Mouse (Mus musculus) lung, adult 2 months (tissue): Measurements from ENCODE around the gene Dapp1. TPM values are rescaled to one million over a fixed set of nuclear protein-coding genes. Genes with fewer than 3 reads are reported as not detected.
A peak's percentile ranks its signal among the peaks of the same experiment; 100 is the strongest.

Source experiments
- DNase-seq: peaks from one replicate; pipeline ENCODE4 v3.0.0; 2022
- H3K4me1 ChIP-seq: fragments of 200-500 bp; 2 replicates; pipeline ENCODE4 v1.6.1; 2011; ENCODE audit warnings: low read length; ENCODE audit not compliant: control insufficient read depth, insufficient read depth
- H3K4me3 ChIP-seq: fragments of 200-500 bp; replicated peaks from 2 replicates; pipeline ENCODE3; 2011; ENCODE audit warnings: low read depth, mild to moderate bottlenecking, control low read depth, low read length; ENCODE audit errors: extremely low read depth
- CTCF ChIP-seq: fragments of 200-500 bp; IDR thresholded peaks from 2 replicates; pipeline ENCODE4 v1.5.1; 2011; ENCODE audit warnings: mild to moderate bottlenecking, low read length, control low read depth; ENCODE audit not compliant: insufficient read depth
- POLR2A ChIP-seq: fragments of 200-500 bp; IDR thresholded peaks from 2 replicates; pipeline ENCODE4 v1.6.1; 2011; ENCODE audit warnings: low read depth, mild to moderate bottlenecking, control low read depth, low read length, borderline replicate concordance; ENCODE audit errors: extremely low read depth
- WGBS: fragments of 180-500 bp; shearing (Covaris S2); methylation state at CpG from one replicate; pipeline ENCODE4 v1.1.7; 2018; 5-methylcytosine and 5-hydroxymethylcytosine counted together
- polyA plus RNA-seq: library from polyadenylated mRNA; depleted of rRNA; stranded (reverse); fragments of >200 nt; gene quantifications from 2 replicates; pipeline ENCODE4 v1.2.3, GENCODE M21; 2012

Dapp1 gene
- polyA plus RNA-seq, 1 experiment = 7.1 TPM

- no peak overlapping the region for H3K4me3 ChIP-seq
- WGBS = 80% methylated on average over 10 of the region's 10 CpGs
- no peak for DNase-seq
- TF ChIP-seq POLR2A (no peak), CTCF (no peak)
- H3K4me1 ChIP-seq = peaks cover 4% of the 10 kb centered on the region; the same call in 1 of the 2 replicates
These were observed 31.0 kb downstream of the Dapp1 start for GRCm38 (mm10) chr3:137950191-137950885.

GRCm38 (mm10) chr3:137947525-137947924 is 33.8 kb downstream of the Dapp1 start:
- TF ChIP-seq CTCF = no peak
- no peak for TF ChIP-seq POLR2A
- no peak overlapping the region for H3K4me3 ChIP-seq
- DNase-seq = no peak
- WGBS = 69% methylated on average over 4 of the region's 4 CpGs
- no peaks in the 10 kb centered on the region for H3K4me1 ChIP-seq

GRCm38 (mm10) chr3:137946827-137947226 is 34.5 kb downstream of the Dapp1 start:
- no peaks in the 10 kb centered on the region for H3K4me1 ChIP-seq
- 82% methylated on average over 3 of the region's 3 CpGs for WGBS
- DNase-seq = no peak
- TF ChIP-seq CTCF (no peak), POLR2A (no peak)
- no peak overlapping the region for H3K4me3 ChIP-seq

GRCm38 (mm10) chr3:137943737-137944154 is 37.6 kb downstream of the Dapp1 start:
- Histone ChIP-seq H3K4me3 (no peak overlapping the region), H3K4me1 (peaks cover 6% of the 10 kb centered on the region; the same call in 1 of the 2 replicates)
- no peak for TF ChIP-seq POLR2A
- TF ChIP-seq CTCF = no peak
- WGBS = 86% methylated on average over 6 of the region's 6 CpGs
- no peak for DNase-seq

- no peak overlapping the region for H3K4me3 ChIP-seq
- H3K4me1 ChIP-seq = peaks cover 6% of the 10 kb centered on the region; the same call in 1 of the 2 replicates
- DNase-seq = no peak
- TF ChIP-seq POLR2A (no peak), CTCF (no peak)
- WGBS = 82% methylated on average over 12 of the region's 12 CpGs
These were observed 39.2 kb downstream of the Dapp1 start for GRCm38 (mm10) chr3:137942098-137942622.

GRCm38 (mm10) chr3:137941555-137941954 is 39.8 kb downstream of the Dapp1 start:
- TF ChIP-seq CTCF (no peak), POLR2A (no peak)
- Histone ChIP-seq H3K4me1 (peaks cover 6% of the 10 kb centered on the region; the same call in 1 of the 2 replicates), H3K4me3 (no peak overlapping the region)
- no peak for DNase-seq

- peaks cover 6% of the 10 kb centered on the region; the same call in 1 of the 2 replicates for H3K4me1 ChIP-seq
- DNase-seq = no peak
- no peak overlapping the region for H3K4me3 ChIP-seq
These were observed 40.6 kb downstream of the Dapp1 start for GRCm38 (mm10) chr3:137940757-137941156.

GRCm38 (mm10) chr3:137938608-137939007 is 42.7 kb downstream of the Dapp1 start:
- H3K4me1 ChIP-seq = peaks cover 6% of the 10 kb centered on the region; the same call in 1 of the 2 replicates
- no peak for DNase-seq
- 48% methylated on average over 6 of the region's 6 CpGs for WGBS
- peak overlapping the region; percentile 43 for H3K4me3 ChIP-seq
- no peak for TF ChIP-seq POLR2A
- TF ChIP-seq CTCF = peak; percentile 35; the same call in 1 of the 2 replicates

More at GRCm38 (mm10) chr3:137940757-137941156, 40.6 kb downstream of the Dapp1 start:
- WGBS = 48% methylated on average over 4 of the region's 4 CpGs
- no peak for TF ChIP-seq CTCF
- no peak for TF ChIP-seq POLR2A

- DNase-seq = no peak
These were observed 44.8 kb downstream of the Dapp1 start for GRCm38 (mm10) chr3:137936541-137936940.

More at GRCm38 (mm10) chr3:137936541-137936940, 44.8 kb downstream of the Dapp1 start:
- Histone ChIP-seq H3K4me3 (no peak overlapping the region), H3K4me1 (peaks cover 6% of the 10 kb centered on the region; the same call in 1 of the 2 replicates)
- 33% methylated on average over 6 of the region's 6 CpGs for WGBS
- no peak for TF ChIP-seq POLR2A
- no peak for TF ChIP-seq CTCF
